Mouse (Mus musculus): Measurements from ENCODE around the gene Ssu72.
A peak's percentile ranks its signal among the peaks of the same experiment; 100 is the strongest.
"Not testable (repeated sequence)": the region's sequence is repeated elsewhere in the genome, so short reads cannot be mapped to it uniquely, and the experiment has no call there.

Ssu72 gene

GRCm38 (mm10) chr4:155704721-155705591, at the start of gene Ssu72:
Ssu72 (plus strand) TSS chr4:155704800.
- peak; percentile 91 for DNase-seq (ENCODE audit: low read depth, low spot score)

- no peak for DNase-seq (ENCODE audit: low read depth, low spot score)
Observed at GRCm38 (mm10) chr4:155656214-155656751, 48.3 kb upstream of the Ssu72 start.

- no peak for DNase-seq (ENCODE audit: low read depth, low spot score)
Observed at GRCm38 (mm10) chr4:155658961-155659360, 45.6 kb upstream of the Ssu72 start.

GRCm38 (mm10) chr4:155660641-155661040, 44.0 kb upstream of the Ssu72 start:
- DNase-seq (ENCODE audit: low read depth, low spot score), result no peak

GRCm38 (mm10) chr4:155666903-155667302, 37.7 kb upstream of the Ssu72 start:
- no peak for DNase-seq (ENCODE audit: low read depth, low spot score)

GRCm38 (mm10) chr4:155668689-155669597, 35.7 kb upstream of the Ssu72 start, which contains the start of gene Mib2:
Mib2 (minus strand) TSS chr4:155669198.
- peak; percentile 94 for DNase-seq (ENCODE audit: low read depth, low spot score)

GRCm38 (mm10) chr4:155669598-155670075, 35.0 kb upstream of the Ssu72 start:
- DNase-seq (ENCODE audit: low read depth, low spot score), result no peak

GRCm38 (mm10) chr4:155670236-155670635, 34.4 kb upstream of the Ssu72 start:
- not testable (repeated sequence) for DNase-seq (ENCODE audit: low read depth, low spot score)

GRCm38 (mm10) chr4:155672082-155672481, 32.5 kb upstream of the Ssu72 start:
- no peak for DNase-seq (ENCODE audit: low read depth, low spot score)

- no peak for DNase-seq (ENCODE audit: low read depth, low spot score)
Observed at GRCm38 (mm10) chr4:155675991-155676390, 28.6 kb upstream of the Ssu72 start.

GRCm38 (mm10) chr4:155683670-155684277, 20.8 kb upstream of the Ssu72 start:
- DNase-seq (ENCODE audit: low read depth, low spot score), result not testable (repeated sequence)

- not testable (repeated sequence) for DNase-seq (ENCODE audit: low read depth, low spot score)
Observed at GRCm38 (mm10) chr4:155687764-155688163, 16.8 kb upstream of the Ssu72 start.

GRCm38 (mm10) chr4:155690571-155691375, 13.8 kb upstream of the Ssu72 start:
- no peak for DNase-seq (ENCODE audit: low read depth, low spot score)

GRCm38 (mm10) chr4:155692421-155692820, 12.2 kb upstream of the Ssu72 start:
- no peak for DNase-seq (ENCODE audit: low read depth, low spot score)

GRCm38 (mm10) chr4:155694111-155694481, 10.5 kb upstream of the Ssu72 start, which contains the start of gene Fndc10:
Fndc10 (plus strand) TSS chr4:155694342.
- no peak for DNase-seq (ENCODE audit: low read depth, low spot score)

GRCm38 (mm10) chr4:155694482-155695401, 9.9 kb upstream of the Ssu72 start:
- peak; percentile 57 for DNase-seq (ENCODE audit: low read depth, low spot score)

GRCm38 (mm10) chr4:155695531-155696062, 9.0 kb upstream of the Ssu72 start:
- no peak for DNase-seq (ENCODE audit: low read depth, low spot score)

GRCm38 (mm10) chr4:155696261-155697255, 8.0 kb upstream of the Ssu72 start:
- no peak for DNase-seq (ENCODE audit: low read depth, low spot score)
